Mouse (Mus musculus): ENCODE measurements around the gene Cd274. TPM values are rescaled to one million over a fixed set of nuclear protein-coding genes. Genes with fewer than 3 reads are reported as not detected.

Gene Cd274
- polyA plus RNA-seq, 1 experiment, result 0.25 TPM

GRCm38 (mm10) chr19:29370545-29371283 is 3.5 kb downstream of the Cd274 start:
- Histone ChIP-seq H3ac (ENCODE audit: control insufficient read depth, insufficient read length) (no peak overlapping the region), H3K4me2 (ENCODE audit: low read depth) (no peak overlapping the region), H3K36me3 (ENCODE audit: control insufficient read depth, insufficient read depth) (no peaks in the 10 kb centered on the region), H3K4me3 (no peak overlapping the region), H3K79me2 (ENCODE audit: control insufficient read depth, insufficient read depth) (no peaks in the 10 kb centered on the region), H3K27me3 (ENCODE audit: control insufficient read depth, insufficient read depth, insufficient read length) (no peaks in the 10 kb centered on the region)
- TF ChIP-seq USF1 (IDR thresholded peaks at IDR 0.05; ENCODE audit: low read depth) (no peak), E2F4 (IDR thresholded peaks at IDR 0.05; ENCODE audit: insufficient read depth) (no peak), MYOD1 (IDR thresholded peaks at IDR 0.05; ENCODE audit: control insufficient read depth in 1 of 3, insufficient read length in 2 of 3, low read depth in 2 of 3) (no peak), POLR2A (IDR thresholded peaks at IDR 0.05; ENCODE audit: insufficient read length, low read depth) (no peak), POLR2AphosphoS2 (IDR thresholded peaks at IDR 0.05; ENCODE audit: insufficient read length, low read depth) (no peak)

DNA sequence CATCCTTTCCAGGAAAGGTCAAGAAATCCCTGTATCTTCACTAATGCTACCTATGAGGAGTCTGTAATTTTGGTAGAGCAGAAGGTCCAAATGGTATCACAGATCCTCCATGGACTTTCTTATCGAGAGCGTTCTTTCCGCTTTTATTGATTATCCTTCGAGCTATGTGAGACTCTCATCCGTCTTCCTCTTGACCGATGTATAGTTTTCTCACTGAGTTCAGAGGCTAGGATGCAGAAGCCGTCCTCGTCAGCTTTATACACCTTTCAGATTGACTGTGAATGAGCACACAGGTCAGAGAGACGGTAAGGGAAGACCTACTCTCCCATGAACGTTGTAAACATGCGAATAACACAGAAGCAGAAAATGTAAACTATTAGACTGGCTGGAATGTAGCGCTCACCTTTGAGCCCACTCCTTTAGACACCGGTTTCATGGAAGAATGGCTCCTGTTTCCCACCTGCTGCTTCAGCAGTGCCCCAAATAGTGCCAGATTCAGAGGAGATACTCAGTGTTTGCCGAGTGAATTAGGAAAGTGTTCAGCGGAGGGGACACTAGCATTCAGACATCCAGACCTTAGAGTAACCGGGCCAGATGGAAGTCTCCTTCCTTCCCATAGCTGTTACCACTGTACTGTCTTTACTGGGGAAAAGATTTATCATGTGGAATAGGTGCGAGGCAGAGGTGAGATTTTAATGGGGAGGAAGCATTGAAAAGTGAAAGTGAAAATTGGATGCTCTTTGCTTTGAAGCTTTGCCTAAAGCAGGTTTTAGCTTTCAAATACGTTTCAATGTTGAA is 4.2 kb downstream of the Cd274 start:
- peak overlapping the region; percentile 7 for H3K4me3 ChIP-seq
- H3ac ChIP-seq (ENCODE audit: control insufficient read depth, insufficient read length), result no peak overlapping the region
- no peaks in the 10 kb centered on the region for H3K27me3 ChIP-seq (ENCODE audit: control insufficient read depth, insufficient read depth, insufficient read length)
- no peaks in the 10 kb centered on the region for H3K79me2 ChIP-seq (ENCODE audit: control insufficient read depth, insufficient read depth)
- TF ChIP-seq MYOG (IDR thresholded peaks at IDR 0.05; ENCODE audit: control insufficient read depth in 1 of 3, insufficient read depth in 1 of 3, insufficient read length in 2 of 3, low read depth in 2 of 3), result no peak
- TF ChIP-seq TCF12 (IDR thresholded peaks at IDR 0.05; ENCODE audit: insufficient read depth, poor library complexity, severe bottlenecking), result no peak
- no peak for TF ChIP-seq SRF (IDR thresholded peaks at IDR 0.05; ENCODE audit: control insufficient read depth, insufficient read length, low read depth)
- TF ChIP-seq TCF3 (IDR thresholded peaks at IDR 0.05; ENCODE audit: insufficient read length, low read depth), result no peak
- no peak for TF ChIP-seq MAX (IDR thresholded peaks at IDR 0.05; ENCODE audit: low read depth)
- TF ChIP-seq E2F4 (IDR thresholded peaks at IDR 0.05; ENCODE audit: insufficient read depth), result no peak
- TF ChIP-seq REST (IDR thresholded peaks at IDR 0.05; ENCODE audit: insufficient read depth, insufficient read length), result no peak
- no peak for TF ChIP-seq POLR2AphosphoS2 (IDR thresholded peaks at IDR 0.05; ENCODE audit: insufficient read length, low read depth)
- TF ChIP-seq MYOD1 (IDR thresholded peaks at IDR 0.05; ENCODE audit: control insufficient read depth in 1 of 3, insufficient read length in 2 of 3, low read depth in 2 of 3), result no peak
- TF ChIP-seq POLR2A (IDR thresholded peaks at IDR 0.05; ENCODE audit: insufficient read length, low read depth), result no peak
- TF ChIP-seq CEBPB (IDR thresholded peaks at IDR 0.05; ENCODE audit: insufficient read depth, poor library complexity, severe bottlenecking), result no peak
- no peak for TF ChIP-seq USF1 (IDR thresholded peaks at IDR 0.05; ENCODE audit: low read depth)
- no peaks in the 10 kb centered on the region for H3K36me3 ChIP-seq (ENCODE audit: control insufficient read depth, insufficient read depth)
- peak overlapping the region; percentile 92 for H3K4me2 ChIP-seq (ENCODE audit: low read depth)

DNA sequence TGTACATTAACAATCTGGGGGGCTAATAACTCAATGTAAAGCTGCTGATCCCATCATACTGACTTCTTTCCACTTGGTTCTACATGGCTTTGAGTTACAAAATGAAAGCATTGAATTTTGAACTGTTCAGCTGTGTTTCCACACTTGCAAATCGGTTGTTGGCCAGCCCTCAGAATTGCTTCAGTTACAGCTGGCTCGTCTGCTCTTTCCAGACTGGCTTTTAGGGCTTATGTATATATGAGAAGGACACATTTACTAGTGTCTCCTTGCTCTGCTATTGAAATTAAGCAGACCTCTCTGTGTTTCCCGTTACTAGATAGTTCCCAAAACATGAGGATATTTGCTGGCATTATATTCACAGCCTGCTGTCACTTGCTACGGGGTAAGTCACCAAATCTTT is 4.9 kb downstream of the Cd274 start:
- Histone ChIP-seq H3K27me3 (ENCODE audit: control insufficient read depth, insufficient read depth, insufficient read length) (no peaks in the 10 kb centered on the region), H3ac (ENCODE audit: control insufficient read depth, insufficient read length) (no peak overlapping the region), H3K4me3 (peak overlapping the region; percentile 7), H3K4me2 (ENCODE audit: low read depth) (peak overlapping the region; percentile 92), H3K36me3 (ENCODE audit: control insufficient read depth, insufficient read depth) (no peaks in the 10 kb centered on the region), H3K79me2 (ENCODE audit: control insufficient read depth, insufficient read depth) (no peaks in the 10 kb centered on the region)
- TF ChIP-seq REST (IDR thresholded peaks at IDR 0.05; ENCODE audit: insufficient read depth, insufficient read length) (no peak), USF1 (IDR thresholded peaks at IDR 0.05; ENCODE audit: low read depth) (no peak), TCF3 (IDR thresholded peaks at IDR 0.05; ENCODE audit: insufficient read length, low read depth) (no peak), POLR2AphosphoS2 (IDR thresholded peaks at IDR 0.05; ENCODE audit: insufficient read length, low read depth) (no peak), MYOG (IDR thresholded peaks at IDR 0.05; ENCODE audit: control insufficient read depth in 1 of 3, insufficient read depth in 1 of 3, insufficient read length in 2 of 3, low read depth in 2 of 3) (no peak), POLR2A (IDR thresholded peaks at IDR 0.05; ENCODE audit: insufficient read length, low read depth) (no peak), MYOD1 (IDR thresholded peaks at IDR 0.05; ENCODE audit: control insufficient read depth in 1 of 3, insufficient read length in 2 of 3, low read depth in 2 of 3) (no peak), CEBPB (IDR thresholded peaks at IDR 0.05; ENCODE audit: insufficient read depth, poor library complexity, severe bottlenecking) (no peak), TCF12 (IDR thresholded peaks at IDR 0.05; ENCODE audit: insufficient read depth, poor library complexity, severe bottlenecking) (no peak), MAX (IDR thresholded peaks at IDR 0.05; ENCODE audit: low read depth) (no peak)

- Histone ChIP-seq H3ac (ENCODE audit: control insufficient read depth, insufficient read length) (no peak overlapping the region), H3K36me3 (ENCODE audit: control insufficient read depth, insufficient read depth) (no peaks in the 10 kb centered on the region), H3K79me2 (ENCODE audit: control insufficient read depth, insufficient read depth) (no peaks in the 10 kb centered on the region), H3K27me3 (ENCODE audit: control insufficient read depth, insufficient read depth, insufficient read length) (no peaks in the 10 kb centered on the region), H3K4me2 (ENCODE audit: low read depth) (peak overlapping the region; percentile 92), H3K4me3 (peak overlapping the region; percentile 7)
- TF ChIP-seq POLR2AphosphoS2 (IDR thresholded peaks at IDR 0.05; ENCODE audit: insufficient read length, low read depth), result no peak
- no peak for TF ChIP-seq MAX (IDR thresholded peaks at IDR 0.05; ENCODE audit: low read depth)
- no peak for TF ChIP-seq POLR2A (IDR thresholded peaks at IDR 0.05; ENCODE audit: insufficient read length, low read depth)
Measured at GRCm38 (mm10) chr19:29372621-29373020, 5.4 kb downstream of the Cd274 start.

- H3K4me3 ChIP-seq, result no peak overlapping the region
- no peaks in the 10 kb centered on the region for H3K27me3 ChIP-seq (ENCODE audit: control insufficient read depth, insufficient read depth, insufficient read length)
- H3K4me2 ChIP-seq (ENCODE audit: low read depth), result no peak overlapping the region
- TF ChIP-seq POLR2AphosphoS2 (IDR thresholded peaks at IDR 0.05; ENCODE audit: insufficient read length, low read depth) (no peak), SRF (IDR thresholded peaks at IDR 0.05; ENCODE audit: control insufficient read depth, insufficient read length, low read depth) (no peak), MAX (IDR thresholded peaks at IDR 0.05; ENCODE audit: low read depth) (no peak), MYOG (IDR thresholded peaks at IDR 0.05; ENCODE audit: control insufficient read depth in 1 of 3, insufficient read depth in 1 of 3, insufficient read length in 2 of 3, low read depth in 2 of 3) (no peak), E2F4 (IDR thresholded peaks at IDR 0.05; ENCODE audit: insufficient read depth) (no peak)
- no peaks in the 10 kb centered on the region for H3K79me2 ChIP-seq (ENCODE audit: control insufficient read depth, insufficient read depth)
- no peaks in the 10 kb centered on the region for H3K36me3 ChIP-seq (ENCODE audit: control insufficient read depth, insufficient read depth)
- no peak overlapping the region for H3ac ChIP-seq (ENCODE audit: control insufficient read depth, insufficient read length)
Measured at GRCm38 (mm10) chr19:29373438-29373837, 6.2 kb downstream of the Cd274 start.
